In genomic region chr9:31566257-31567007, GRCm38 (mm10) we compare ENCODE assay signal across 9 mouse cellular contexts.
DNase-seq lines count a peak whose midpoint lies in the region; ATAC-seq lines count a peak whose summit lies in the region.
"Had no signal": no experiment of that assay in that cellular context is flagged by ENCODE, and none has a peak within 500 bp of the region (broad histone marks: within the 10 kb centered on the region; RNA-seq: fewer than 3 reads in every experiment).

No protein-coding gene starts in this region.

- peak; percentile 83 for ATAC-seq in midbrain, embryonic 13.5 days
- no peak for ATAC-seq in erythroid progenitor cell, adult 5-6 weeks (replicated peaks; ENCODE audit: low FRiP score, poor library complexity, severe bottlenecking)

- no peak overlapping the region for H3K9ac ChIP-seq in midbrain, embryonic 13.5 days (replicated peaks)

- no peaks in the 10 kb centered on the region for H3K36me3 ChIP-seq in midbrain, embryonic 13.5 days

- peaks cover 18% of the 10 kb centered on the region for H3K4me1 ChIP-seq in midbrain, embryonic 13.5 days (replicated peaks)

- 0 out of 2 replicates have a peak, but pooled peaks cover 3% of the 10 kb centered on the region for H3K27me3 ChIP-seq in midbrain, embryonic 13.5 days

- DNase-seq in cerebellum, postnatal 14 days: peak; percentile 30 to 46
- no peak for DNase-seq in cerebellum, adult 9-10 months
- DNase-seq in left cerebral cortex, postnatal 4 days: peak; percentile 68
- no peak for DNase-seq in left cerebral cortex, adult 18-20 months (ENCODE audit: low spot score in 2 of 2)
- DNase-seq in gastrocnemius, postnatal 10 days: peak; percentile 47
- no peak for DNase-seq in cerebellum, adult 9-11 months
- DNase-seq: thymus, adult 2 months had no signal

- whole genome bisulfite sequencing in midbrain, embryonic 13.5 days: 49% methylated on average over 31 of the region's 31 CpGs

- no peak overlapping the region for H3K27ac ChIP-seq in midbrain, embryonic 13.5 days

- H3K4me2 ChIP-seq in midbrain, embryonic 13.5 days (replicated peaks): peak overlapping the region; percentile 42

- intact Hi-C loops in left cerebral cortex, postnatal 4 days (cut with DNase I): no loop called here

- no peaks in the 10 kb centered on the region for H3K9me3 ChIP-seq in midbrain, embryonic 13.5 days

- no peak overlapping the region for H3K4me3 ChIP-seq in midbrain, embryonic 13.5 days (replicated peaks)

Comparison
In these comparisons a context has a peak if more than half of its experiments do, and no peak if none do; other contexts are left out.
1. DNase-seq: peak in cerebellum, postnatal 14 days (2 of 2), left cerebral cortex, postnatal 4 days (single experiment) and gastrocnemius, postnatal 10 days (single experiment); none in cerebellum, adult 9-10 months (single experiment), left cerebral cortex, adult 18-20 months (0 of 2) and cerebellum, adult 9-11 months (single experiment).